Mouse (Mus musculus): ENCODE results near the gene Foxp1.

GRCm38 (mm10) chr6:99523679-99524370 is 1.3 kb upstream of the Foxp1 start:
- no peak for TF ChIP-seq CTCF (IDR thresholded peaks at IDR 0.05; ENCODE audit: low read depth)
- no peak for TF ChIP-seq EP300 (IDR thresholded peaks at IDR 0.05; ENCODE audit: low read depth)
